Mouse (Mus musculus) limb, embryonic 10.5 days (tissue): Measurements from ENCODE around the gene Tcf23. TPM values are rescaled to one million over a fixed set of nuclear protein-coding genes. Genes with fewer than 3 reads are reported as not detected.
A peak's percentile ranks its signal among the peaks of the same experiment; 100 is the strongest.

ENCODE experiments used
- DNase-seq: peaks from one replicate; pipeline ENCODE4 v3.0.0-alpha.2; 2017; ENCODE audit warnings: low spot score
- H3K27ac ChIP-seq: fragments of 300-500 bp; sonication (generic); 2 replicates; pipeline ENCODE4 v1.5.1; 2016; ENCODE audit warnings: mild to moderate bottlenecking
- H3K27me3 ChIP-seq: fragments of 300-500 bp; sonication (generic); 2 replicates; pipeline ENCODE4 v1.6.1; 2016; ENCODE audit warnings: low read depth, mild to moderate bottlenecking; ENCODE audit not compliant: poor library complexity, severe bottlenecking
- H3K36me3 ChIP-seq: fragments of 300-500 bp; sonication (generic); 2 replicates; pipeline ENCODE4 v1.6.1; 2016; ENCODE audit warnings: mild to moderate bottlenecking, moderate library complexity
- H3K4me1 ChIP-seq: fragments of 300-500 bp; sonication (generic); 2 replicates; pipeline ENCODE4 v1.6.1; 2016
- H3K4me3 ChIP-seq: fragments of 300-500 bp; sonication (generic); 2 replicates; pipeline ENCODE4 v1.5.1; 2016; ENCODE audit warnings: mild to moderate bottlenecking, moderate library complexity
- H3K9me3 ChIP-seq: fragments of 300-500 bp; sonication (generic); replicated peaks from 2 replicates; pipeline ENCODE4 v1.6.1; 2016; ENCODE audit warnings: mild to moderate bottlenecking
- WGBS: fragments of 180-500 bp; shearing (Covaris S2); methylation state at CpG from one replicate; pipeline ENCODE4 v1.1.7; 2016; 5-methylcytosine and 5-hydroxymethylcytosine counted together
- polyA plus RNA-seq: library from polyadenylated mRNA; unstranded; fragments of >200 nt; fragmentation: Nextera tagmentation; extraction: Ambion mirVana; gene quantifications from 2 replicates; pipeline ENCODE4 v1.2.1, GENCODE M21; 2016

Gene Tcf23
- not detected in 2 replicates for polyA plus RNA-seq

GRCm38 (mm10) chr5:30968416-30968815 is at the start of gene Tcf23:
Tcf23 (plus strand) TSS chr5:30968662.
- no peak within 1 kb of the TSS for H3K4me3 ChIP-seq
- no peak within 1 kb of the TSS for H3K27ac ChIP-seq
- no peak for DNase-seq
- WGBS: 79% methylated on average over 8 of the region's 8 CpGs
- H3K27me3 ChIP-seq: 0 out of 2 replicates have a peak, but pooled peaks cover 2% of the 10 kb centered on the region
- peaks cover 2% of the 10 kb centered on the region; the same call in 1 of the 2 replicates for H3K4me1 ChIP-seq
- no peaks in the 10 kb centered on the region for H3K9me3 ChIP-seq
- no peaks in the 10 kb centered on the region for H3K36me3 ChIP-seq

- Histone ChIP-seq H3K36me3 (peaks cover 61% of the 10 kb centered on the region), H3K27me3 (no peaks in the 10 kb centered on the region), H3K4me1 (peaks cover 88% of the 10 kb centered on the region), H3K27ac (no peak overlapping the region), H3K4me3 (no peak overlapping the region; the same call in 1 of the 2 replicates), H3K9me3 (no peaks in the 10 kb centered on the region)
- no peak for DNase-seq
- WGBS: 80% methylated on average over 8 of the region's 8 CpGs
Observed at GRCm38 (mm10) chr5:30918691-30919090, 49.8 kb upstream of the Tcf23 start.

GRCm38 (mm10) chr5:30919831-30920614 is 48.4 kb upstream of the Tcf23 start:
- Histone ChIP-seq H3K4me1 (peaks cover 75% of the 10 kb centered on the region), H3K27ac (peak overlapping the region; percentile 36; the same call in 1 of the 2 replicates), H3K4me3 (0 out of 2 replicates have a peak overlapping the region, but pooled peaks have one; percentile 59), H3K27me3 (no peaks in the 10 kb centered on the region), H3K36me3 (peaks cover 57% of the 10 kb centered on the region), H3K9me3 (no peaks in the 10 kb centered on the region)
- 73% methylated on average over 11 of the region's 11 CpGs for WGBS
- no peak for DNase-seq

GRCm38 (mm10) chr5:30920621-30921020 is 47.8 kb upstream of the Tcf23 start:
- no peaks in the 10 kb centered on the region for H3K9me3 ChIP-seq
- H3K4me1 ChIP-seq: peaks cover 69% of the 10 kb centered on the region
- peaks cover 51% of the 10 kb centered on the region for H3K36me3 ChIP-seq
- H3K4me3 ChIP-seq: peak overlapping the region; percentile 59; the same call in 1 of the 2 replicates
- H3K27me3 ChIP-seq: no peaks in the 10 kb centered on the region
- DNase-seq: no peak
- H3K27ac ChIP-seq: peak overlapping the region; percentile 36; the same call in 1 of the 2 replicates
- 67% methylated on average over 19 of the region's 19 CpGs for WGBS

- no peaks in the 10 kb centered on the region for H3K27me3 ChIP-seq
- H3K9me3 ChIP-seq: no peaks in the 10 kb centered on the region
- peaks cover 61% of the 10 kb centered on the region for H3K4me1 ChIP-seq
- DNase-seq: peak; percentile 99
- peak within 1 kb of the TSS; percentile 83 for H3K27ac ChIP-seq
- peaks cover 48% of the 10 kb centered on the region for H3K36me3 ChIP-seq
- WGBS: 1% methylated on average over 39 of the region's 40 CpGs
- peak within 1 kb of the TSS; percentile 59 for H3K4me3 ChIP-seq
Observed at GRCm38 (mm10) chr5:30921256-30922033, 47.0 kb upstream of the Tcf23 start, which contains the start of gene Khk. Khk (plus strand) TSS chr5:30921431.

- WGBS: 76% methylated on average over 10 of the region's 10 CpGs
- Histone ChIP-seq H3K27me3 (no peaks in the 10 kb centered on the region), H3K4me3 (peak overlapping the region; percentile 59)
Observed at GRCm38 (mm10) chr5:30922581-30923041, 45.9 kb upstream of the Tcf23 start.

GRCm38 (mm10) chr5:30923119-30923518 is 45.3 kb upstream of the Tcf23 start:
- no peaks in the 10 kb centered on the region for H3K9me3 ChIP-seq
- DNase-seq: no peak
- peaks cover 31% of the 10 kb centered on the region for H3K36me3 ChIP-seq
- WGBS: 88% methylated on average over 6 of the region's 6 CpGs
- no peak overlapping the region for H3K27ac ChIP-seq
- H3K4me1 ChIP-seq: peaks cover 44% of the 10 kb centered on the region
- H3K27me3 ChIP-seq: no peaks in the 10 kb centered on the region
- no peak overlapping the region for H3K4me3 ChIP-seq

More at GRCm38 (mm10) chr5:30922581-30923041, 45.9 kb upstream of the Tcf23 start:
- Histone ChIP-seq H3K36me3 (peaks cover 36% of the 10 kb centered on the region), H3K9me3 (no peaks in the 10 kb centered on the region), H3K4me1 (peaks cover 49% of the 10 kb centered on the region), H3K27ac (peak overlapping the region; percentile 83)
- DNase-seq: no peak

- 84% methylated on average over 8 of the region's 8 CpGs for WGBS
Observed at GRCm38 (mm10) chr5:30924614-30925013, 43.8 kb upstream of the Tcf23 start.

GRCm38 (mm10) chr5:30925217-30925616 is 43.2 kb upstream of the Tcf23 start:
- Histone ChIP-seq H3K4me3 (no peak overlapping the region), H3K36me3 (peaks cover 10% of the 10 kb centered on the region), H3K27ac (no peak overlapping the region), H3K9me3 (no peaks in the 10 kb centered on the region), H3K4me1 (peaks cover 29% of the 10 kb centered on the region), H3K27me3 (no peaks in the 10 kb centered on the region)
- no peak for DNase-seq
- 90% methylated on average over 5 of the region's 5 CpGs for WGBS

More at GRCm38 (mm10) chr5:30924614-30925013, 43.8 kb upstream of the Tcf23 start:
- peaks cover 16% of the 10 kb centered on the region for H3K36me3 ChIP-seq
- no peaks in the 10 kb centered on the region for H3K27me3 ChIP-seq
- no peak overlapping the region for H3K27ac ChIP-seq
- no peak for DNase-seq
- no peak overlapping the region for H3K4me3 ChIP-seq
- peaks cover 33% of the 10 kb centered on the region for H3K4me1 ChIP-seq
- H3K9me3 ChIP-seq: no peaks in the 10 kb centered on the region

- DNase-seq: no peak
- Histone ChIP-seq H3K27ac (no peak overlapping the region), H3K27me3 (no peaks in the 10 kb centered on the region), H3K4me3 (no peak overlapping the region), H3K36me3 (peaks cover 2% of the 10 kb centered on the region), H3K9me3 (no peaks in the 10 kb centered on the region), H3K4me1 (peaks cover 21% of the 10 kb centered on the region)
- 88% methylated on average over 2 of the region's 2 CpGs for WGBS
Observed at GRCm38 (mm10) chr5:30926073-30926472, 42.4 kb upstream of the Tcf23 start.

GRCm38 (mm10) chr5:30927945-30928529 is 40.4 kb upstream of the Tcf23 start:
- no peak overlapping the region for H3K27ac ChIP-seq
- no peaks in the 10 kb centered on the region for H3K27me3 ChIP-seq
- H3K4me3 ChIP-seq: 0 out of 2 replicates have a peak overlapping the region, but pooled peaks have one; percentile 23
- WGBS: 49% methylated on average over 7 of the region's 7 CpGs
- no peaks in the 10 kb centered on the region for H3K36me3 ChIP-seq
- peaks cover 1% of the 10 kb centered on the region for H3K4me1 ChIP-seq
- DNase-seq: no peak
- H3K9me3 ChIP-seq: no peaks in the 10 kb centered on the region

GRCm38 (mm10) chr5:30930121-30930520 is 38.3 kb upstream of the Tcf23 start:
- no peaks in the 10 kb centered on the region for H3K9me3 ChIP-seq
- H3K4me1 ChIP-seq: no peaks in the 10 kb centered on the region
- 57% methylated on average over 4 of the region's 4 CpGs for WGBS
- H3K27me3 ChIP-seq: no peaks in the 10 kb centered on the region
- DNase-seq: peak; percentile 54
- no peak overlapping the region for H3K27ac ChIP-seq
- H3K4me3 ChIP-seq: no peak overlapping the region
- H3K36me3 ChIP-seq: no peaks in the 10 kb centered on the region
